Mouse (Mus musculus): ENCODE measurements at regions not wholly inside any gene's neighbourhood (a gene's known extent, or its start where the extent isn't known, plus 50 kb on each side); places are given as distances from the start of the nearest gene placed in this dataset.

- no peaks in the 10 kb centered on the region for H3K36me3 ChIP-seq (replicated peaks; ENCODE audit: low read length)
- H3K4me1 ChIP-seq: no peaks in the 10 kb centered on the region
- TF ChIP-seq FLI1 (IDR thresholded peaks at IDR 0.05; ENCODE audit: low read length) (no peak), GATA1 (IDR thresholded peaks at IDR 0.05; ENCODE audit: borderline replicate concordance, low read length) (no peak)
- H3K4me3 ChIP-seq (replicated peaks): no peak overlapping the region
- H3K9me3 ChIP-seq: peaks cover 5% of the 10 kb centered on the region; the same call in 1 of the 2 replicates
- H3K27me3 ChIP-seq (replicated peaks): no peaks in the 10 kb centered on the region
Measured at GRCm38 (mm10) chr4:55815832-55816231, 283.6 kb upstream of the Klf4 start.

- Histone ChIP-seq H3K27me3 (replicated peaks) (no peaks in the 10 kb centered on the region), H3K4me3 (replicated peaks) (no peak overlapping the region), H3K36me3 (replicated peaks; ENCODE audit: low read length) (no peaks in the 10 kb centered on the region), H3K4me1 (no peaks in the 10 kb centered on the region), H3K9me3 (peaks cover 12% of the 10 kb centered on the region; the same call in 1 of the 2 replicates)
- no peak for TF ChIP-seq FLI1 (IDR thresholded peaks at IDR 0.05; ENCODE audit: low read length)
- no peak for TF ChIP-seq GATA1 (IDR thresholded peaks at IDR 0.05; ENCODE audit: borderline replicate concordance, low read length)
Measured at GRCm38 (mm10) chr4:55812846-55813245, 280.6 kb upstream of the Klf4 start.

GRCm38 (mm10) chr4:55811656-55812055 lies 279.4 kb upstream of the Klf4 start:
- H3K4me1 ChIP-seq: no peaks in the 10 kb centered on the region
- no peaks in the 10 kb centered on the region for H3K36me3 ChIP-seq (replicated peaks; ENCODE audit: low read length)
- TF ChIP-seq FLI1 (IDR thresholded peaks at IDR 0.05; ENCODE audit: low read length) (no peak), GATA1 (IDR thresholded peaks at IDR 0.05; ENCODE audit: borderline replicate concordance, low read length) (no peak)
- no peak overlapping the region for H3K4me3 ChIP-seq (replicated peaks)
- peaks cover 18% of the 10 kb centered on the region for H3K9me3 ChIP-seq
- H3K27me3 ChIP-seq (replicated peaks): no peaks in the 10 kb centered on the region

GRCm38 (mm10) chr4:55808501-55808900 lies 276.2 kb upstream of the Klf4 start:
- Histone ChIP-seq H3K4me3 (replicated peaks) (no peak overlapping the region), H3K4me1 (no peaks in the 10 kb centered on the region), H3K36me3 (replicated peaks; ENCODE audit: low read length) (no peaks in the 10 kb centered on the region), H3K27me3 (replicated peaks) (no peaks in the 10 kb centered on the region), H3K9me3 (peaks cover 37% of the 10 kb centered on the region)
- no peak for TF ChIP-seq GATA1 (IDR thresholded peaks at IDR 0.05; ENCODE audit: borderline replicate concordance, low read length)
- TF ChIP-seq FLI1 (IDR thresholded peaks at IDR 0.05; ENCODE audit: low read length): no peak

GRCm38 (mm10) chr4:55806799-55807198 lies 274.5 kb upstream of the Klf4 start:
- H3K4me1 ChIP-seq: no peaks in the 10 kb centered on the region
- no peaks in the 10 kb centered on the region for H3K27me3 ChIP-seq (replicated peaks)
- no peak for TF ChIP-seq GATA1 (IDR thresholded peaks at IDR 0.05; ENCODE audit: borderline replicate concordance, low read length)
- no peak for TF ChIP-seq FLI1 (IDR thresholded peaks at IDR 0.05; ENCODE audit: low read length)
- H3K9me3 ChIP-seq: peaks cover 40% of the 10 kb centered on the region
- H3K36me3 ChIP-seq (replicated peaks; ENCODE audit: low read length): no peaks in the 10 kb centered on the region
- H3K4me3 ChIP-seq (replicated peaks): no peak overlapping the region

GRCm38 (mm10) chr4:55805255-55806051 lies 273.2 kb upstream of the Klf4 start:
- TF ChIP-seq GATA1 (IDR thresholded peaks at IDR 0.05; ENCODE audit: borderline replicate concordance, low read length) (no peak), FLI1 (IDR thresholded peaks at IDR 0.05; ENCODE audit: low read length) (no peak)
- H3K9me3 ChIP-seq: peaks cover 33% of the 10 kb centered on the region
- H3K36me3 ChIP-seq (replicated peaks; ENCODE audit: low read length): no peaks in the 10 kb centered on the region
- H3K4me3 ChIP-seq (replicated peaks): no peak overlapping the region
- no peaks in the 10 kb centered on the region for H3K4me1 ChIP-seq
- H3K27me3 ChIP-seq (replicated peaks): no peaks in the 10 kb centered on the region

GRCm38 (mm10) chr4:55802101-55802500 lies 269.8 kb upstream of the Klf4 start:
- no peaks in the 10 kb centered on the region for H3K36me3 ChIP-seq (replicated peaks; ENCODE audit: low read length)
- no peaks in the 10 kb centered on the region for H3K4me1 ChIP-seq
- H3K27me3 ChIP-seq (replicated peaks): no peaks in the 10 kb centered on the region
- peaks cover 26% of the 10 kb centered on the region for H3K9me3 ChIP-seq
- no peak for TF ChIP-seq GATA1 (IDR thresholded peaks at IDR 0.05; ENCODE audit: borderline replicate concordance, low read length)
- no peak for TF ChIP-seq FLI1 (IDR thresholded peaks at IDR 0.05; ENCODE audit: low read length)
- no peak overlapping the region for H3K4me3 ChIP-seq (replicated peaks)

- no peak for TF ChIP-seq GATA1 (IDR thresholded peaks at IDR 0.05; ENCODE audit: borderline replicate concordance, low read length)
- no peak for TF ChIP-seq FLI1 (IDR thresholded peaks at IDR 0.05; ENCODE audit: low read length)
Measured at GRCm38 (mm10) chr4:55798099-55798498, 265.8 kb upstream of the Klf4 start.

GRCm38 (mm10) chr4:55781329-55781847 lies 249.1 kb upstream of the Klf4 start:
- H3K36me3 ChIP-seq (replicated peaks; ENCODE audit: low read length): no peaks in the 10 kb centered on the region
- no peaks in the 10 kb centered on the region for H3K9me3 ChIP-seq
- TF ChIP-seq FLI1 (IDR thresholded peaks at IDR 0.05; ENCODE audit: low read length): no peak
- TF ChIP-seq GATA1 (IDR thresholded peaks at IDR 0.05; ENCODE audit: borderline replicate concordance, low read length): no peak
- no peaks in the 10 kb centered on the region for H3K4me1 ChIP-seq
- peaks cover 1% of the 10 kb centered on the region for H3K27me3 ChIP-seq (replicated peaks)
- no peak overlapping the region for H3K4me3 ChIP-seq (replicated peaks)

More at GRCm38 (mm10) chr4:55798099-55798498, 265.8 kb upstream of the Klf4 start:
- no peaks in the 10 kb centered on the region for H3K4me1 ChIP-seq
- H3K27me3 ChIP-seq (replicated peaks): no peaks in the 10 kb centered on the region
- H3K9me3 ChIP-seq: peaks cover 1% of the 10 kb centered on the region; the same call in 1 of the 2 replicates
- H3K36me3 ChIP-seq (replicated peaks; ENCODE audit: low read length): no peaks in the 10 kb centered on the region
- no peak overlapping the region for H3K4me3 ChIP-seq (replicated peaks)

- TF ChIP-seq FLI1 (IDR thresholded peaks at IDR 0.05; ENCODE audit: low read length) (no peak), GATA1 (IDR thresholded peaks at IDR 0.05; ENCODE audit: borderline replicate concordance, low read length) (no peak)
- Histone ChIP-seq H3K4me1 (no peaks in the 10 kb centered on the region), H3K27me3 (replicated peaks) (no peaks in the 10 kb centered on the region), H3K36me3 (replicated peaks; ENCODE audit: low read length) (no peaks in the 10 kb centered on the region), H3K4me3 (replicated peaks) (no peak overlapping the region), H3K9me3 (no peaks in the 10 kb centered on the region)
Measured at GRCm38 (mm10) chr4:55779581-55779980, 247.3 kb upstream of the Klf4 start.
